Mouse (Mus musculus) forebrain, postnatal 0 days (tissue): ENCODE measurements around the gene Ap1ar. TPM values are rescaled to one million over a fixed set of nuclear protein-coding genes. Genes with fewer than 3 reads are reported as not detected.

Experiments
- ATAC-seq: fragments of 200-750 bp; cut with Nextera tagmentation; 2 replicates; pipeline ENCODE4 v1.8.0; 2017; ENCODE audit warnings: mild to moderate bottlenecking, moderate library complexity
- DNase-seq: peaks from one replicate; pipeline ENCODE4 v3.0.0-alpha.2; 2015
- H3K27ac ChIP-seq: fragments of 300-500 bp; sonication (generic); 2 replicates; pipeline ENCODE4 v1.5.1; 2014; ENCODE audit warnings: low read depth, mild to moderate bottlenecking, antibody characterized with exemption, low read length, moderate library complexity, mixed read lengths
- H3K27me3 ChIP-seq: fragments of 300-500 bp; sonication (generic); 2 replicates; pipeline ENCODE4 v1.6.1; 2014; ENCODE audit warnings: mild to moderate bottlenecking, low read length, mixed read lengths; ENCODE audit not compliant: insufficient read depth
- H3K36me3 ChIP-seq: fragments of 300-500 bp; sonication (generic); 2 replicates; pipeline ENCODE4 v1.6.1; 2014; ENCODE audit warnings: mild to moderate bottlenecking, moderate library complexity; ENCODE audit not compliant: insufficient read depth
- H3K4me1 ChIP-seq: fragments of 300-500 bp; sonication (generic); 2 replicates; pipeline ENCODE4 v1.6.1; 2014; ENCODE audit warnings: antibody characterized with exemption; ENCODE audit not compliant: insufficient read depth
- H3K4me2 ChIP-seq: fragments of 300-500 bp; sonication (generic); 2 replicates; pipeline ENCODE4 v1.6.1; 2014; ENCODE audit warnings: low read depth, mild to moderate bottlenecking, moderate library complexity
- H3K4me3 ChIP-seq: fragments of 300-500 bp; sonication (generic); 2 replicates; pipeline ENCODE4 v1.5.1; 2014; ENCODE audit warnings: low read depth, low read length, mixed read lengths
- H3K9ac ChIP-seq: fragments of 300-500 bp; sonication (generic); 2 replicates; pipeline ENCODE4 v1.6.1; 2014; ENCODE audit warnings: mild to moderate bottlenecking
- H3K9me3 ChIP-seq: fragments of 300-500 bp; sonication (generic); 2 replicates; pipeline ENCODE4 v1.6.1; 2016; ENCODE audit warnings: low read length
- CTCF ChIP-seq: sonication (generic); IDR thresholded peaks from 2 replicates; pipeline ENCODE4 v1.5.1; 2016; ENCODE audit warnings: antibody characterized with exemption, control low read depth, low read depth
- WGBS: fragments of 180-500 bp; shearing (Covaris S2); extraction: QIAGEN DNeasy Blood & Tissue Kit; methylation state at CpG from one replicate; pipeline ENCODE4 v1.1.7; 2014; 5-methylcytosine and 5-hydroxymethylcytosine counted together
- polyA plus RNA-seq: library from polyadenylated mRNA; unstranded; fragments of >200 nt; fragmentation: Nextera tagmentation; extraction: Ambion mirVana; gene quantifications from 2 replicates; pipeline ENCODE4 v1.2.1, GENCODE M21; 2015
- total RNA-seq: library from RNA; depleted of rRNA; stranded (reverse); fragments of >200 nt; gene quantifications from 2 replicates; pipeline ENCODE4 v1.2.3, GENCODE M21; 2014; rRNA removed

The Ap1ar gene
- 119 and 124 TPM in 2 replicates for total RNA-seq
- polyA plus RNA-seq = 44.7 and 68.0 TPM in 2 replicates

DNA sequence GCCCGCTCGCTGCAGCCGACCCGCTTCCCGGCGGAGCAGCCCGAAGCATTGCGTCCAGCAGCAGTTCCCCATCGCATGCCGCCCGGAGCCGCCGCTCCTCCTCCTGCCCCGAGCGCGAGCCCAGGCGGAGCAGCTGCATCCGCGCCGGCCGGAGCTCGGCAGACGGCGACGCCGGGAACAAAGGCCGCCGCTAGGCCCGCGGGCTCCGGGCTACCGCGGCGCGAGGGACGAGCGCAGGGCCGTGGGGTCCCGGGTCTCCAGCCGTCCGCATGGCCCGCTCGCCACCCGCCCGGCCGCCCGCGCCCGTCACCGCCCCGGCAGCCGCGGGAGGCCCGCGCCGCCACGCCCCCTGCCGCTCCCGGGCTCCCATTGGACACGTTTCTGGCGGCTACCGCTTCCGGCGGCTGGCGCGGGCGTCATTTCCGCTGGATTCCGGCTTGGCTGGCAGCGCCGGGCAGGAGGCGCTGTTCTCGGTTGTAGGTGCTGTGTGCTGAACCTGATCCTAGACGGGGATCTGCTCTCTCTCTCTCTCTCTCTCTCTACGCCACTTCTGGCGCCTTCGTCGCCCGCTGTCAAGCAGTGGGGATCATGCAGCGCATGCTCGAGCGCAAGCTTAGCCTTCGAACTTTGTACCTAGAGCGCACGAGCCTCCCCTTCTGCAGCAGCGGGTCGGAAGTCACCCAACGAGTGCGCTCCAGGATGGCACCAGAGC lies at the start of gene Ap1ar:
TSS of gene Ap1ar (minus strand) at position 370 of the 712 bp plus-strand sequence.
- H3K4me3 ChIP-seq = peak within 1 kb of the TSS; percentile 97
- peak; percentile 98 for DNase-seq
- H3K27ac ChIP-seq = peak within 1 kb of the TSS; percentile 89
- peak within 1 kb of the TSS; percentile 91 for H3K9ac ChIP-seq
- H3K4me1 ChIP-seq = no peaks in the 10 kb centered on the region
- peak; percentile 99 for ATAC-seq
- no peaks in the 10 kb centered on the region for H3K27me3 ChIP-seq
- WGBS = 3% methylated on average over 69 of the region's 89 CpGs
- H3K9me3 ChIP-seq = no peaks in the 10 kb centered on the region
- peak within 1 kb of the TSS; percentile 71 for H3K4me2 ChIP-seq
- peak; percentile 87 for TF ChIP-seq CTCF
- no peaks in the 10 kb centered on the region for H3K36me3 ChIP-seq

DNA sequence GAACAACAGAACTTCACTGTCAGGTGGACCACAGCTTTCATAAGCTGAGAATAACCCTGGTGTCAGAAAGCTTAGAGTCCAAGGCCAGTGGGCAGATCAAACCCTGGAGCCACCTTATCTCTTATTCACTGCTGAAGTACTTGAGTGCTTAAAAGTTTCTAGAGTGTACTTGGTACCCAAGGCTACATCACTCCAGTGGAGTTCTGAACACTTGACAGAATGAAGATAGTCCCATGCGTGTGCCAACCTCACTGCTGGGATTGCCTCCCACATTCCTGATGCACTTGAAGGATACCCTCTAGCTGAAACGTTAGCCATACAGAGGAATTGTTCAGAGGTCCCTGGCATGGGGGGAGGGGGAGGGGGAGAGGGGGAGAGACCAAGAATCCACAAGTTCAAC lies 44.4 kb upstream of the Ap1ar start:
- no peak overlapping the region for H3K4me2 ChIP-seq
- no peak for DNase-seq
- 76% methylated on average over 2 of the region's 2 CpGs for WGBS
- TF ChIP-seq CTCF = no peak
- H3K27me3 ChIP-seq = no peaks in the 10 kb centered on the region
- no peak for ATAC-seq
- no peaks in the 10 kb centered on the region for H3K36me3 ChIP-seq
- no peak overlapping the region for H3K27ac ChIP-seq
- no peak overlapping the region for H3K4me3 ChIP-seq
- no peaks in the 10 kb centered on the region for H3K9me3 ChIP-seq
- no peak overlapping the region for H3K9ac ChIP-seq
- H3K4me1 ChIP-seq = no peaks in the 10 kb centered on the region

DNA sequence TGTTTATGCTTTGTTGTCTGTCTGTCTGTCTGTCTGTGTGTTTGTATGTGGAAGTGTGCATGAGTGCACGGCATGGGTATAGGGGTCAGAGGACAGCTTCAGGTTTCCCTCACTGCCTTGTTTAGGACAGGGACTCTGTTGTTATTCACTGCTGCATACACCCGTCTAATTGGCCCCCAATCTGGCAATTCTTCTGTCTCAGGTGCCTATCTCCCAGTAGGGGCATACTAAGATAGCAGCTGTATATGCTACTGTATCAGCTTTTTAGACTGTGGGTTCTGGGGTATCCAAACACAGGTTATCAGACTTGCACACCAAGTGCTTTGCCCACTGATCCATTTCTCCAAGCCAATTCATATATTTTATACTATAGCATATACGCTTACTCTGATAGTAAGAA lies 42.6 kb upstream of the Ap1ar start:
- Histone ChIP-seq H3K4me1 (no peaks in the 10 kb centered on the region), H3K27me3 (no peaks in the 10 kb centered on the region), H3K9ac (no peak overlapping the region), H3K27ac (no peak overlapping the region), H3K4me3 (no peak overlapping the region), H3K36me3 (no peaks in the 10 kb centered on the region), H3K9me3 (no peaks in the 10 kb centered on the region), H3K4me2 (no peak overlapping the region)
- no peak for TF ChIP-seq CTCF
- no peak for ATAC-seq
- WGBS = 86% methylated on average over 3 of the region's 3 CpGs
- no peak for DNase-seq

GRCm38 (mm10) chr3:127875509-127875908 lies 38.2 kb upstream of the Ap1ar start:
- no peak overlapping the region for H3K4me3 ChIP-seq
- H3K27me3 ChIP-seq = no peaks in the 10 kb centered on the region
- H3K4me1 ChIP-seq = no peaks in the 10 kb centered on the region
- no peaks in the 10 kb centered on the region for H3K9me3 ChIP-seq
- no peak for DNase-seq
- H3K27ac ChIP-seq = no peak overlapping the region
- H3K36me3 ChIP-seq = no peaks in the 10 kb centered on the region
- TF ChIP-seq CTCF = no peak
- H3K4me2 ChIP-seq = no peak overlapping the region
- no peak overlapping the region for H3K9ac ChIP-seq
- WGBS = 88% methylated on average over 2 of the region's 2 CpGs
- ATAC-seq = no peak

DNA sequence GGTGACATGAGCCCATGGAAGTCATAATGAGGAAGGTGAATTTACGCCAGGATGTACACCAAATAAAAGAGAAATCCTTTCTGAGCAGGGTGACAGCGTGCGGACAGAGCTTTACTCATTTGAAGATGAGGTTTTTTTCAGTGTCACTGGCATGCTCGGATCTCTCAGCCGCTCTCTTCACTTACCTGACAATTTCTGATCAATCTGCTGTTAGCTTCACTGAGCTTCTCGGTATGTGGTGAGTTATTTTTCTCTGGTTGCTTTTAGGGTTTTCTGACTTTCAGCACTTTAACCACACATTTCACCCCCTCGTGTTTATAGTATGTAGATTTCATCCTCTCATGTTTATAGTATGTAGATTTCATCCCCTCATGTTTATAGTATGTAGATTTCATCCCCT lies 37.7 kb upstream of the Ap1ar start:
- Histone ChIP-seq H3K4me1 (no peaks in the 10 kb centered on the region), H3K36me3 (no peaks in the 10 kb centered on the region), H3K4me2 (no peak overlapping the region), H3K9me3 (no peaks in the 10 kb centered on the region), H3K4me3 (no peak overlapping the region), H3K27ac (no peak overlapping the region), H3K27me3 (no peaks in the 10 kb centered on the region), H3K9ac (no peak overlapping the region)
- no peak for DNase-seq
- TF ChIP-seq CTCF = no peak
- ATAC-seq = no peak
- WGBS = 89% methylated on average over 7 of the region's 7 CpGs

- TF ChIP-seq CTCF = no peak
- no peak for DNase-seq
- 42% methylated on average over 4 of the region's 4 CpGs for WGBS
- H3K27me3 ChIP-seq = no peaks in the 10 kb centered on the region
- no peak overlapping the region for H3K4me2 ChIP-seq
- H3K27ac ChIP-seq = no peak overlapping the region
- H3K9ac ChIP-seq = no peak overlapping the region
- peak; percentile 48 for ATAC-seq
- no peaks in the 10 kb centered on the region for H3K4me1 ChIP-seq
- no peaks in the 10 kb centered on the region for H3K36me3 ChIP-seq
- no peaks in the 10 kb centered on the region for H3K9me3 ChIP-seq
- H3K4me3 ChIP-seq = no peak overlapping the region
Observed at GRCm38 (mm10) chr3:127874254-127874883, 37.0 kb upstream of the Ap1ar start.

DNA sequence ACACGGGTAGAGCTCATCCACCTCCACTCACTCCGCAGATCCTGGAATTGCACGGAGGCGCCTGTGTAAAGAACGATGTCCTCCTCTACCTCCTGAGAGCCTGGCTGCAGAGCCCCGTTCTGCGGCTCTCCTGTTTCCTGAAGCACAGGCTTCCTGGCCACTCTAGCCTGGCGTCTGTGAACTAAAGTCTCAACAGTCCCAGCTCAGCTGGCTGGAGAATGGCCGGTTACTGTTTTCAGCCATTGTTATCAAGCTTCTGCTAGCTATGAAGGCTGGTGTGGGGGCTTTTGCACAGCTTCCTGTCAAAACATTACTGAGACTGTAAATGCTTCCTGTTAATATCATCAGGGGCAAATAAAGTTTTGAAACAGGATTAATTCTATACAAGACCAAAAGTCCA lies 34.3 kb upstream of the Ap1ar start:
- no peaks in the 10 kb centered on the region for H3K9me3 ChIP-seq
- H3K36me3 ChIP-seq = no peaks in the 10 kb centered on the region
- H3K27ac ChIP-seq = no peak overlapping the region
- no peaks in the 10 kb centered on the region for H3K27me3 ChIP-seq
- ATAC-seq (no peak), DNase-seq (no peak)
- TF ChIP-seq CTCF = no peak
- no peak overlapping the region for H3K4me2 ChIP-seq
- H3K9ac ChIP-seq = no peak overlapping the region
- H3K4me1 ChIP-seq = no peaks in the 10 kb centered on the region
- 87% methylated on average over 9 of the region's 9 CpGs for WGBS
- no peak overlapping the region for H3K4me3 ChIP-seq
